Mouse (Mus musculus): ENCODE results near the gene Prps1. TPM values are rescaled to one million over a fixed set of nuclear protein-coding genes. Genes with fewer than 3 reads are reported as not detected.
"Not testable (repeated sequence)": the region's sequence is repeated elsewhere in the genome, so short reads cannot be mapped to it uniquely, and the experiment has no call there.

The Prps1 gene
- 16.2 and 18.5 TPM in 2 replicates for total RNA-seq (2021)
- long read RNA-seq, transcript Prps1-201 (7 exons, 1,965 nt) = major isoform, 43 of 48 reads
- long read RNA-seq, partial matches to known transcripts = 2 of 48 reads
- long read RNA-seq, other reads (novel, unspliced or antisense) = 3 of 48 reads

- peak; percentile 81 for DNase-seq
Observed at GRCm38 (mm10) chrX:140456279-140456731, at the start of gene Prps1. Prps1 (plus strand) TSS chrX:140456613.

GRCm38 (mm10) chrX:140407593-140407992, 48.8 kb upstream of the Prps1 start:
- no peak for DNase-seq

DNA sequence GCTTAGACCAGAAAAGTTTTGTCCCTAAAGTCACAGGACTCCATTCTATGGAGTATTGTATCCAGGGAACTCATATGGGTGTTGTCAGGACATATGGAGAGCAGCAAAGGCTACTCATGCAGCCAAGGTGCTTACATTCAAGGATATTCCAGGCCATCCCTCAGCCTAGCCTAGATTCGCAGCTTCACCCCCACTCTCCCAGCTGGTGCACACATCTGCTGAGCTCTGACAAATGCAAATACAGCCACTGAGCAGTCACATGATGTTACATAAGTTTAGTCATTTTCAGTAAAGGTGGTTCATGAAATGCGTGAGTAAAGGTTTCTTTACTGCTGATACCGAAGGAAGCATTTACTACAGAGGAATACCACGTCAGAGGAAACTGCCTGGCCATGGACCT, 37.9 kb upstream of the Prps1 start:
- DNase-seq = no peak

GRCm38 (mm10) chrX:140427124-140427523, 29.3 kb upstream of the Prps1 start:
- no peak for DNase-seq

GRCm38 (mm10) chrX:140428252-140428651, 28.2 kb upstream of the Prps1 start:
- DNase-seq = no peak

DNA sequence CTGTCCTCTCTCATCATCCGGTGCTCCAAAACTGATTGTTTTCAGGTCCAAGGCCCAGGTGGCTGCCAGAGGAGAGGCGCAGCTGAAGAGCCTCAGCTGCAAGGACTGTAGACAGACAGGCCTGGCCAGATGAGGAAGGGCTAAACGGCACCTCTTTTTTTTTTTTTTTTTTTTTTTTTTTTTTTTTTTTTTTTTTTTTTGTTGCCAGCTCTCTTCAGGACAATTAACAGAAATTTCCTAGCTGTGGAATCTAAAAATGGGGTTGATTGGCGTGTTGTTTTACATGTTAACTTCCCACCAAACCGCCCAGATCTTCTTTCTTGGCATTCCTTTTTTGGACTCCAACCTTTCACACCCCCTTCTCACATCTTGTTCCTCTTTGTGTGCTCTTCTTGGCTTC, 26.4 kb upstream of the Prps1 start:
- DNase-seq = no peak

- peak; percentile 50 for DNase-seq
Observed at GRCm38 (mm10) chrX:140430506-140430905, 25.9 kb upstream of the Prps1 start.

DNA sequence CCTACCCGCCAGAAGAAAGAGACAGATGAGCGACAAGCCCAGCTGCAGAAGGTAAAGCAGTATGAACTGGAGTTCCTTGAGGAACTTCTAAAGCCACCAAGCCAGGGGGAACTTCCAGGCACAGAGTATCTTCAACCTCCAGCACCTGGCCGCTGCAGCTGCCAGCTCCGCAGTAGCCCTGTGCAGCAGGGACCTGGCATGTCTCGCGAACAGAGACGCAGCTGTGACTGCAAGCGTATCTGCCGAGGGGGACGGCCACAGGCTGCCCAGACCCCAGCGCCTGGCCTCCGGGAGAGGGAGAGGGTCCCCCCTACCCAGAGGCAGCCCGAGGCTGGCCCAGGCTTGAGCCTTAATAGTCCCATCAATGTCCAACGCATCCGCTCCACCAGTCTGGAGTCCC, 24.4 kb upstream of the Prps1 start:
- no peak for DNase-seq

GRCm38 (mm10) chrX:140432786-140433185, 23.6 kb upstream of the Prps1 start:
- DNase-seq = no peak

- DNase-seq = no peak
Observed at GRCm38 (mm10) chrX:140437906-140438305, 18.5 kb upstream of the Prps1 start.

DNA sequence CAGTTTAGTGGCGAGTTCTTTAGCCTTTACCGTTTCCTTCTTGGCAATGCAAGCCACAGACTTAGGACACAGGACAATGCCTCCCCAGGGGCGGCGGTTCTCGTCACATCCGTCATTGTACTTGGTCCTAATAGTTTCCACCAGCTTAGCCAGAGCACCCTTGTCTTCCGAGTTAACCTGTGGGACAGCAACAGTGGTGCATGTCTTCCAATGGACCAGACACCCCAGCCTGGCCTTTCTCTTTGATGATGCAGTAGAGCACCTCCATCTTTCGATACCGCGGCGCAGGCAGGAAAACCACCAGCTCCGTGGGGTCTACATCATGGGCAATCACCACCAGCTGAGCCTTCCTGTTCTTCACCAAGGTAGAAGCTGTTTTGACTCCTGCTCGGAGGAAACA, 10.9 kb upstream of the Prps1 start:
- no peak for DNase-seq

GRCm38 (mm10) chrX:140450071-140450470, 6.3 kb upstream of the Prps1 start:
- no peak for DNase-seq

DNA sequence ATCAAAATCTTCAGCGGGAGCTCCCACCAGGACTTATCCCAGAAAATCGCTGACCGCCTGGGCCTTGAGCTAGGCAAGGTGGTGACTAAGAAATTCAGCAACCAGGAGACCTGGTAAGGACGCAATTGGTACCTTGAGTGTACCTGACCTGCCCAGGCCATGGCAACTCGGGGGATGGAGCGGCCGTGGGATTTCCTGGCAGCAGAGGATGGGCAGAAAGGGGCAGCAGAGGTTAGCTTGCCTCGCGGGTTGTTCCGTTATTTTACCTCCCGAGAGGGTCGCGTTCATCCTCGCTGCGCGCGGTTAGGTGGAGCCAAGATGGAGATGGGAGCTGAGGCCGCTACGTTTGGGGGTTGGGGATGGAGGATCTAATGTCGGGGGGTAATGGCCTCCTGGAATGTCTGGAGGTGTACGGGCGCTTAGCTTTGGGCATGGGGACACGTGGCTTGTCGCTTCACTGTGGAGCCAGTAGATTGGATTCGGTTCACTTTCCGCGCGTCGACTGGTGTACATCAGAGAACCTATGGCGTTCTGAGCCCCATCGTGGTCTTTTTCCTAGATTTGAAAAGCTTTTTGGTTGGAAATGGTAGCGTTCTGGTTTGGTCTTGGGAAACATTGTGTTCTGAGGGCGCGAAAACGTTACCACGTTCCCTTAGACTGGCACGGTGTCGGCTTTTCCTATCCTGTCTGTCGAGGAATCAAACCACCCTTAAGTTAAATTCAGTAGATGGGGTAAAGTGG, 508 bp downstream of the Prps1 start:
- peak; percentile 4 for DNase-seq

- no peak for DNase-seq
Observed at GRCm38 (mm10) chrX:140457502-140457901, 1.1 kb downstream of the Prps1 start.

- DNase-seq = no peak
Observed at GRCm38 (mm10) chrX:140478231-140478630, 21.8 kb downstream of the Prps1 start.

DNA sequence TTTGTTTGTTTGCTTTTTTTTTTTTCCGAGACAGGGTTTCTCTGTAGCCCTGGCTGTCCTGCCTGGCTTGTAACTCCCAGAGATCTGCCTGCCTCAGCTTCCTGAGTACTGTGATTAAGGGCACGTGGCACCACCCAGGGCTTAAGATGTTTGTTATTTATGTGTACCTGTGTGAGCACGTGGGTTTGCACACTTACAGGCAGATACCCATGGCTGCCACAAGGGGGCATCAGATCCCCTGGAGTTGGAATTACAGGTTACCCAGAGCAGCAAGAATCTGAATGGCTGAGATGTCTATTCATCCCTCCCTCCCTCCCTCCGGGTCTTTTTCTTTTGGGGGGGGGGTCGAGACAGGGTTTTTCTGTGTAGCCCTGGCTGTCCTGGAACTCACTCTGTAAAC, 22.8 kb downstream of the Prps1 start:
- peak; percentile 43 for DNase-seq

DNA sequence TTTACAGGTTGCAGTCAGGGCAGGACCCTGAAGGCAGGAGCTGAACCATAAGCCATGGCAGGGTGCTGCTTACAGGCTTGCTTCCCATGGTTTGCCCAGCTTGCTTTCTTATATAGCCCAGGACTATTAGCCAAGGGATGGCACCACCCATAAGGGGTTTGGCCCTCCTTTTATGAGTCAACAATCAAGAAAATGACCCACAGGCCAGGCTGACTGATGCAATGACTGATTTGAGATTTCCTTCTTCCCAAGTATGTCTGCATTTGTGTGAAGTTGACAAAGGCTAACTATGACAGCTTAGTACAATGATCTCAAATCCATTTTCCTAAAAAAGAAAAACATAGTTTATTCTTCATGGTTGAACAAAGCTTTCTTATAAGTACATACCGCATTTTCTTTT, 32.8 kb downstream of the Prps1 start:
- no peak for DNase-seq

- DNase-seq = no peak
Observed at GRCm38 (mm10) chrX:140490203-140490602, 33.8 kb downstream of the Prps1 start.

DNA sequence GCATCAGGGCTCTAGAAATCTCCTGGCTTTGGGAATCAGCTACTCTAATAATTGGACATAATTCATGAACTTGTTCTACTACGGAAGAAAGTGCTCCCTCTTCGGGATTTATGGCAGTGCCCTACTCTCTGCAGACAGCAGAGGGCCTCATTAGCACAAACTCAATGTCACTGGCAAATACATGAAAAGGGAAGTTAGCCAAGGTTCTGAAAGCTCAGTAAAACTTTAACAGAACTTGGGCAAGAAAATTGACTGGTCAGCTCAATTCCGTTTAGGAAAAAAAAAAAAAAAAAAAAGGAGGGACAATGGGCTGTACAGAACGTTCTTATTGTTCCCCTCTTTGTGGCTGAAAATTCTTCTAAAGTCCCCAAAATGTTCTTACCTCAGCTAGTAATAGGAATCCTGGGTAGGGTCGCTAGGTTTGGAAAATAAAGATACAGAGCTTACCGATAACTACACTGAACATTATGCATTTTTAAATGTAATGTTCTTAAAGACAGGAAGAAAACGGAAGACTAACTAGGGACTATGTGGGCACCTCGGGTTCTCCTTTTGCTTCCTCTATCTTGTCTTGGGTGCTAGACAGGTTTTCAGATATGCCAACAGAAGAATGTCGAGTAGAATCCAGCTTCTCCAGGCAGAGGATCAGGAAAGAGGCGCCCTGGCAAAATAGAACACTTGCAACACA, 35.6 kb downstream of the Prps1 start:
- peak; percentile 4 for DNase-seq

DNA sequence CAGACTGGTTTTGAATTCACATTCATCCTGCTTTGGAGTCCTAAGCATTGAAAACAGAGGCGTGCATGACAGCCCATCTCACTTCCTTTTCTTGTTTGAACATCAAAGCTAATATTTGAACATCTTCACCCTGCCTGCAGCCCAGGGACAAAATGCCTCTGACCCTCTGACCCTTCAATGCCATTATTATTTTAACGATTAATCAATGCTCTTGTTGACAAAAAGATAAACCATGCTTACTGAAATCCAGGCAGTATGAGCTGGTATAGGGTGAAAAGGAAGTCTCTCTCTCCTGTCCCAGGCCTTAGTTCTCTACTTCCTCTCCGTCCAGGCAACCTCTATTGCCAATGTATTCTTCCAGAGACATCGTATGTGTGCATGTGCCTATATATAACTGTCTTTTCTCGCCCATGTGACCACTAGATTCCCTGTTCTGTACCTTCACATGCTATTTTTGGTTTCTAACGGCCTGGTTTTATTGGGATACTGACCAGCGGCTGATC, 37.2 kb downstream of the Prps1 start:
- no peak for DNase-seq

DNA sequence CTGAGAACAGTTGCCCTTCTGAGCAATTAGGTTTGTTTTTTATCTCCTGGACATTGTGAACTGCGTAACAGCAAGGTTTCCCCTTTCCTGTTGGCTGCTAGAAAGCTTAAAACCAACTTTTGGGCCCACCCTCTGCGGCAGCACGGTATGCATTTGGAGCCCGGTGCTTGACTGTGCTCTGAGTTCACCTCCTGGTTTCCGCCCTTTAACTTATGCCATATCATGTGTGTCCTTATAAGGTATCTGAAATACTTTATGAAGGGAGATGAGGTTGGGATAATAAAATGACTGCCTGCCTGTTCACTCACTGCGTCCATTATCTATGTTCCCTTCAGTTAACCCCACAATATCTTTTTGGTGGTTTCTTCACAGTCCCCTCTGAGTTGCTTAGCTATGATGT, 37.8 kb downstream of the Prps1 start:
- no peak for DNase-seq

- DNase-seq = not testable (repeated sequence)
Observed at GRCm38 (mm10) chrX:140498431-140498830, 42.0 kb downstream of the Prps1 start.

DNA sequence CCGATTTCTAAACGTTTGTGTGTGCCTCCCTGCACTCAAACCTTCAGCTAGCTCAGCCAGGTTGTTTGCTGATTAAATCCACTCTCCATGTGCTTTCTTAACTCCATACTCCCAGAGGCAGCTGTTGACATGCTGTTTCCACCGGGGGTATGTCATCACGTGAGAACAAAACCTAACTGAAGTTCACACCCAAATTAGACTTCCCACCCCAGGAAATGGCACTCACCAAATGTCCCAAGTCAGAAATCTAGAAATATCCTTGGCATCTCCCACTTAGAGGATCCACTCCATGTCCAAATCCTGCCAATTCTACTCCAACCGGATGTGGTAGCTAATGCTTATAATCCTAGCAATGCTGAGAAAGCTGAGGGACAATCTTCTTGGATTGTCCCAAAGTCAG, 43.9 kb downstream of the Prps1 start:
- no peak for DNase-seq
